Mouse (Mus musculus) c-Kit-negative CD71-positive TER-119-positive erythroid progenitor cells, embryonic 14.5 days (primary cell): ENCODE measurements around the gene Ceacam2.
"Not testable (repeated sequence)": the region's sequence is repeated elsewhere in the genome, so short reads cannot be mapped to it uniquely, and the experiment has no call there.

Source experiments
- DNase-seq: peaks from one replicate; pipeline ENCODE4 v3.0.0-alpha.2; 2013; ENCODE audit warnings: low read depth, low spot score

The Ceacam2 gene

GRCm38 (mm10) chr7:25483133-25483735 lies 56.4 kb downstream of the Ceacam2 start:
- no peak for DNase-seq

GRCm38 (mm10) chr7:25480791-25481190 lies 58.9 kb downstream of the Ceacam2 start:
- not testable (repeated sequence) for DNase-seq

GRCm38 (mm10) chr7:25479440-25479839 lies 60.2 kb downstream of the Ceacam2 start:
- DNase-seq = no peak

DNA sequence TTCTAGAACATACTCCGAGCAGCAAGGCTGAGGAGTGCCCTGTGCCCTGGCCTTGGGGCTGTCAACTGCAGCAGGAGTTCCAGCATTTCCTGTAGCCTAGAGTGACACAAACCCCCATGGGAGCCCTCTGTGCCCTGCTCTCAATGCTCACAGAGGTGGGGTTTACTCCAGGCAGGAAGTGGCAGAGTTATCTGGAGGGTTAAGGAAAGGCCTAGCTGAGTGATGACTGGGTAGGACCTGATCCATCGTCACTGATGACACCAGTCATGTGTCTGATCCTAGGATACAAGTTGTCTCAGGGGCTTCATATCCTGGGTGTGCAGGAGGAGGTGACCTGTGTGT lies 61.9 kb downstream of the Ceacam2 start:
- DNase-seq = not testable (repeated sequence)

GRCm38 (mm10) chr7:25477091-25477751 lies 62.4 kb downstream of the Ceacam2 start, which contains the start of gene Ceacam1:
TSS of gene Ceacam1 (minus strand) at chr7:25477603.
- not testable (repeated sequence) for DNase-seq

GRCm38 (mm10) chr7:25471821-25472220 lies 67.8 kb downstream of the Ceacam2 start:
- DNase-seq = not testable (repeated sequence)
